Mouse (Mus musculus): ENCODE measurements at regions not wholly inside any gene's neighbourhood (a gene's known extent, or its start where the extent isn't known, plus 50 kb on each side); places are given as distances from the start of the nearest gene placed in this dataset.

DNA sequence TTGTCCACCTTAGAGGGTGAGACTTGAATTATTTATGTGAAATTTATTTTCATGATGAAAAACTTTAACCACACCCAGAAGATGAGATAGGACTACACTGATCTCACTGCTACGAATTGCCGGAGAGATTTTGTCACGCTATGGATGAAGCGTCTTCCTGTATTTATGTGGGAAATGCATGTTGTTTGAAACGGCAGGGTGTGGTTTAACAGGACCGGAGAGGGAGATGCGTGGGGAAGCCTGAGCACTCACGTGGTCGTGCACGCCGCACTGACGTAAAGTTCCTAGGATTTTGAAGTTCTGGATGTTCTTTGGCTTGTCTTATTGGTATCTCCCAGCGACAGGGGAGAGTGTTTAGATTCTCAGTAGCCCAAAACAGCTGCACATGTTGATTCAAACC, 139.3 kb upstream of the Ubr2 start:
- Histone ChIP-seq H3K9ac (ENCODE audit: low read depth, low read length) (no peak overlapping the region), H3K4me2 (replicated peaks; ENCODE audit: low read depth, low read length) (no peak overlapping the region), H3K4me3 (ENCODE audit: low read length) (no peak overlapping the region), H3K27ac (ENCODE audit: low read depth, low read length) (no peak overlapping the region), H3K36me3 (ENCODE audit: control insufficient read depth, insufficient read depth, low read length) (peaks cover 4% of the 10 kb centered on the region; the same call in 1 of the 2 replicates), H3K27me3 (ENCODE audit: control insufficient read depth, insufficient read depth, low read length) (no peaks in the 10 kb centered on the region), H3K4me1 (ENCODE audit: control insufficient read depth, insufficient read depth, low read length) (peaks cover 31% of the 10 kb centered on the region), H3K9me3 (ENCODE audit: control insufficient read depth, low read length) (no peaks in the 10 kb centered on the region; the same call in 1 of the 2 replicates)
- ATAC-seq (ENCODE audit: low FRiP score, low TSS enrichment) = no peak
- WGBS = 86% methylated on average over 13 of the region's 13 CpGs

DNA sequence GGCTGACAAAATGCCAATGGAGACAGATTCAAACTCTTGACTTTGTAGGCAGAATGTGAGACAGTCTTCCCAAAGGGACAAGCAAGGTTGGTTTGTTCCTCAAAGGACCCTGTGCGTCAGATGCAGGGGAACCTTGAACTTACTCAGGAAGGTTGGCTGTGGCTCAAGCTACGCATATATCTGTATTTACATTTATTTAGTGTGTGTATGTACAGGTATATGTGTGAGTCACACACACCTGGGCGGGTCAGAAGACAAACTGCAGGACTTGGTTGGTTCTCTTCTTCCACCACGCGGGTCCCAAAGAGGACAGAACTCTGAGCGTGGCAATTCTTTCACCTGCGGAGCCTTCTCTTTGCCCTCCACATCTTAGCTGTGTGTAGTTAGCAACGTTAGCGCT, 138.8 kb upstream of the Ubr2 start:
- H3K9me3 ChIP-seq (ENCODE audit: control insufficient read depth, low read length) = no peaks in the 10 kb centered on the region
- no peak overlapping the region for H3K4me3 ChIP-seq (ENCODE audit: low read length)
- H3K27ac ChIP-seq (ENCODE audit: low read depth, low read length) = no peak overlapping the region
- ATAC-seq (ENCODE audit: low FRiP score, low TSS enrichment) = no peak
- H3K4me2 ChIP-seq (replicated peaks; ENCODE audit: low read depth, low read length) = no peak overlapping the region
- 93% methylated on average over 9 of the region's 9 CpGs for WGBS
- peaks cover 35% of the 10 kb centered on the region for H3K4me1 ChIP-seq (ENCODE audit: control insufficient read depth, insufficient read depth, low read length)
- no peak overlapping the region for H3K9ac ChIP-seq (ENCODE audit: low read depth, low read length)
- peaks cover 4% of the 10 kb centered on the region; the same call in 1 of the 2 replicates for H3K36me3 ChIP-seq (ENCODE audit: control insufficient read depth, insufficient read depth, low read length)
- H3K27me3 ChIP-seq (ENCODE audit: control insufficient read depth, insufficient read depth, low read length) = no peaks in the 10 kb centered on the region

- ATAC-seq (ENCODE audit: low FRiP score, low TSS enrichment) = no peak
- 93% methylated on average over 4 of the region's 4 CpGs for WGBS
- H3K9ac ChIP-seq (ENCODE audit: low read depth, low read length) = no peak overlapping the region
- H3K9me3 ChIP-seq (ENCODE audit: control insufficient read depth, low read length) = no peaks in the 10 kb centered on the region
- peaks cover 4% of the 10 kb centered on the region; the same call in 1 of the 2 replicates for H3K36me3 ChIP-seq (ENCODE audit: control insufficient read depth, insufficient read depth, low read length)
- H3K4me3 ChIP-seq (ENCODE audit: low read length) = no peak overlapping the region
- no peak overlapping the region for H3K27ac ChIP-seq (ENCODE audit: low read depth, low read length)
- H3K4me2 ChIP-seq (replicated peaks; ENCODE audit: low read depth, low read length) = no peak overlapping the region
- peaks cover 46% of the 10 kb centered on the region for H3K4me1 ChIP-seq (ENCODE audit: control insufficient read depth, insufficient read depth, low read length)
- H3K27me3 ChIP-seq (ENCODE audit: control insufficient read depth, insufficient read depth, low read length) = no peaks in the 10 kb centered on the region
Observed at GRCm38 (mm10) chr17:47146640-47147039, 136.3 kb upstream of the Ubr2 start.

GRCm38 (mm10) chr17:47145590-47145989, 135.2 kb upstream of the Ubr2 start:
- no peaks in the 10 kb centered on the region for H3K27me3 ChIP-seq (ENCODE audit: control insufficient read depth, insufficient read depth, low read length)
- H3K4me1 ChIP-seq (ENCODE audit: control insufficient read depth, insufficient read depth, low read length) = peaks cover 38% of the 10 kb centered on the region
- H3K27ac ChIP-seq (ENCODE audit: low read depth, low read length) = no peak overlapping the region
- ATAC-seq (ENCODE audit: low FRiP score, low TSS enrichment) = no peak
- WGBS = 97% methylated on average over 16 of the region's 16 CpGs
- no peak overlapping the region for H3K4me2 ChIP-seq (replicated peaks; ENCODE audit: low read depth, low read length)
- no peak overlapping the region for H3K9ac ChIP-seq (ENCODE audit: low read depth, low read length)
- no peak overlapping the region for H3K4me3 ChIP-seq (ENCODE audit: low read length)
- H3K9me3 ChIP-seq (ENCODE audit: control insufficient read depth, low read length) = no peaks in the 10 kb centered on the region
- peaks cover 4% of the 10 kb centered on the region; the same call in 1 of the 2 replicates for H3K36me3 ChIP-seq (ENCODE audit: control insufficient read depth, insufficient read depth, low read length)

DNA sequence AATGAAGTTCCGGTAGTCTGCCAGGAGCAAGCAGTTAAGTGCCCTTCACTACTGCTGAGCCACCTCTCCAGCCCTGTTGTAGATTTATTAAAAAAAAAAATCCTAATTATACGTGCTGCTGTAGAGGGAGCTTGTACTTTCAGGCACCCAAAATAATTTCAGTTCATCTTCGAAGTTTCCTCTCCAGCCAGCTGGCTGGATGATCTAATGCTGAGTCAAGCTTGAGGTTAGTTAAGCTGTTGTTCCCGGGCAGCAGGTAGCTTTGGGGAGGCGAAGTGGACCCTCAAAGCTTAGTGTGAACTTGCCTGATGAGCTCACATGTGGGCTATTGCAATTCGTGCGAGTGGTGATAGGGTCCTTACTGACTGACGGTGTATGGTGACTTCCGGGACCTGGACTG, 134.6 kb upstream of the Ubr2 start:
- Histone ChIP-seq H3K36me3 (ENCODE audit: control insufficient read depth, insufficient read depth, low read length) (peaks cover 4% of the 10 kb centered on the region; the same call in 1 of the 2 replicates), H3K9me3 (ENCODE audit: control insufficient read depth, low read length) (no peaks in the 10 kb centered on the region), H3K4me1 (ENCODE audit: control insufficient read depth, insufficient read depth, low read length) (peaks cover 35% of the 10 kb centered on the region), H3K4me2 (replicated peaks; ENCODE audit: low read depth, low read length) (no peak overlapping the region), H3K4me3 (ENCODE audit: low read length) (no peak overlapping the region), H3K27me3 (ENCODE audit: control insufficient read depth, insufficient read depth, low read length) (no peaks in the 10 kb centered on the region), H3K9ac (ENCODE audit: low read depth, low read length) (no peak overlapping the region), H3K27ac (ENCODE audit: low read depth, low read length) (no peak overlapping the region)
- WGBS = 87% methylated on average over 9 of the region's 9 CpGs
- ATAC-seq (ENCODE audit: low FRiP score, low TSS enrichment) = no peak

DNA sequence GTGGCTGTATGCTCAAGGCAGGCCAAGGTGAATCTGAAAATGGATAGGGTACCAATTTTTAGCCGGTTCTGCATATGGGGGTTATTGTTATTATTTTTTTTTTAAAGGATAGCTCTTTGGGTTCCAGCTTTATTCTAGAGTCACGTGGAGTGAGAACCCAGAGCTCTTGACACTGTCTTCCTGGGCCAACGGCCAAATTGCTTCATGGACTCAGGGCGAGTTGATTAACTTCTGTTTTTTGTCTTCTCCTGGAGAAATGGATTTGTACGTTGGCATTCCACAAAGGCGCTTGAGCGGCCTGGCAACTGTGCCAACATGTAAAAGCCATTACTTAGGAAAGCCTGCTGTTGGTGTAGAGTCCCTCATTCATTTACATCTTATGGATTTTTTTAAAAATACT, 134.1 kb upstream of the Ubr2 start:
- no peak overlapping the region for H3K9ac ChIP-seq (ENCODE audit: low read depth, low read length)
- no peak overlapping the region for H3K4me2 ChIP-seq (replicated peaks; ENCODE audit: low read depth, low read length)
- H3K27me3 ChIP-seq (ENCODE audit: control insufficient read depth, insufficient read depth, low read length) = no peaks in the 10 kb centered on the region
- H3K27ac ChIP-seq (ENCODE audit: low read depth, low read length) = no peak overlapping the region
- no peak overlapping the region for H3K4me3 ChIP-seq (ENCODE audit: low read length)
- H3K36me3 ChIP-seq (ENCODE audit: control insufficient read depth, insufficient read depth, low read length) = peaks cover 4% of the 10 kb centered on the region; the same call in 1 of the 2 replicates
- no peak for ATAC-seq (ENCODE audit: low FRiP score, low TSS enrichment)
- peaks cover 34% of the 10 kb centered on the region for H3K4me1 ChIP-seq (ENCODE audit: control insufficient read depth, insufficient read depth, low read length)
- H3K9me3 ChIP-seq (ENCODE audit: control insufficient read depth, low read length) = no peaks in the 10 kb centered on the region
- WGBS = 78% methylated on average over 7 of the region's 7 CpGs

- Histone ChIP-seq H3K27ac (ENCODE audit: low read depth, low read length) (no peak overlapping the region), H3K4me2 (replicated peaks; ENCODE audit: low read depth, low read length) (peak overlapping the region; percentile 91; the same call in 1 of the 2 replicates), H3K4me1 (ENCODE audit: control insufficient read depth, insufficient read depth, low read length) (peaks cover 33% of the 10 kb centered on the region), H3K4me3 (ENCODE audit: low read length) (no peak overlapping the region), H3K27me3 (ENCODE audit: control insufficient read depth, insufficient read depth, low read length) (no peaks in the 10 kb centered on the region), H3K36me3 (ENCODE audit: control insufficient read depth, insufficient read depth, low read length) (peaks cover 4% of the 10 kb centered on the region; the same call in 1 of the 2 replicates), H3K9ac (ENCODE audit: low read depth, low read length) (no peak overlapping the region), H3K9me3 (ENCODE audit: control insufficient read depth, low read length) (no peaks in the 10 kb centered on the region)
- no peak for ATAC-seq (ENCODE audit: low FRiP score, low TSS enrichment)
- 58% methylated on average over 7 of the region's 7 CpGs for WGBS
Observed at GRCm38 (mm10) chr17:47143898-47144297, 133.5 kb upstream of the Ubr2 start.

DNA sequence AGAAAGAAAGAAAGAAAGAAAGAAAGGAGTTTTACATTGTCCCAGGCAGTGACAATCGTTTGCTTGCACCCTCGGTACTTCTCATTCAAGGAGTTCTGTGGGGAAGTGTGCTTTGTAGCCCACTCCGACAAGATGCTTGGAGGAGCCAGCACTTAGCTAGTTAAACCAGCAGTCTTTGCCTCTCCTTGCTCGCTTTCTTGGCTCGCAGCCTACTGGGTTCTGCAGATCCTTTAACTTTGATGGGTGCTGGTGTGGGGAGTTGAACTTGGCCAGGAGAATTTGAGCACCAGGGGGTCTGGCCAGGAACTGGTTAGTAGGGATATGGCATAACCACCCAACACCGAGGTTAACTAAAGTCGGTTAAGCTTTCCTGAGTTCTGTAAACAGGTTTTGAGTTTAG, 132.5 kb upstream of the Ubr2 start:
- H3K4me1 ChIP-seq (ENCODE audit: control insufficient read depth, insufficient read depth, low read length) = peaks cover 28% of the 10 kb centered on the region

GRCm38 (mm10) chr17:47142276-47142675, 131.9 kb upstream of the Ubr2 start:
- Histone ChIP-seq H3K9me3 (ENCODE audit: control insufficient read depth, low read length) (no peaks in the 10 kb centered on the region), H3K4me3 (ENCODE audit: low read length) (peak overlapping the region; percentile 77), H3K4me1 (ENCODE audit: control insufficient read depth, insufficient read depth, low read length) (peaks cover 26% of the 10 kb centered on the region; the same call in 1 of the 2 replicates), H3K36me3 (ENCODE audit: control insufficient read depth, insufficient read depth, low read length) (peaks cover 4% of the 10 kb centered on the region; the same call in 1 of the 2 replicates), H3K27me3 (ENCODE audit: control insufficient read depth, insufficient read depth, low read length) (no peaks in the 10 kb centered on the region), H3K4me2 (replicated peaks; ENCODE audit: low read depth, low read length) (peak overlapping the region; percentile 91), H3K27ac (ENCODE audit: low read depth, low read length) (peak overlapping the region; percentile 100; the same call in 1 of the 2 replicates), H3K9ac (ENCODE audit: low read depth, low read length) (peak overlapping the region; percentile 76; the same call in 1 of the 2 replicates)
- WGBS = 0% methylated on average over 7 of the region's 7 CpGs
- no peak for ATAC-seq (ENCODE audit: low FRiP score, low TSS enrichment)

More for the DNA sequence above, 132.5 kb upstream of the Ubr2 start:
- WGBS = 22% methylated on average over 7 of the region's 7 CpGs
- no peak for ATAC-seq (ENCODE audit: low FRiP score, low TSS enrichment)
- peak overlapping the region; percentile 77 for H3K4me3 ChIP-seq (ENCODE audit: low read length)
- H3K36me3 ChIP-seq (ENCODE audit: control insufficient read depth, insufficient read depth, low read length) = peaks cover 4% of the 10 kb centered on the region; the same call in 1 of the 2 replicates
- H3K27me3 ChIP-seq (ENCODE audit: control insufficient read depth, insufficient read depth, low read length) = no peaks in the 10 kb centered on the region
- H3K27ac ChIP-seq (ENCODE audit: low read depth, low read length) = peak overlapping the region; percentile 12; the same call in 1 of the 2 replicates
- no peaks in the 10 kb centered on the region for H3K9me3 ChIP-seq (ENCODE audit: control insufficient read depth, low read length)
- H3K9ac ChIP-seq (ENCODE audit: low read depth, low read length) = peak overlapping the region; percentile 44; the same call in 1 of the 2 replicates
- H3K4me2 ChIP-seq (replicated peaks; ENCODE audit: low read depth, low read length) = peak overlapping the region; percentile 91

Data from kidney, embryonic 14.5 days (tissue).